Mouse (Mus musculus) layer of hippocampus, adult 2 months (tissue): ENCODE measurements around the gene Ndufb3. TPM values are rescaled to one million over a fixed set of nuclear protein-coding genes. Genes with fewer than 3 reads are reported as not detected.
"Not testable (repeated sequence)": the region's sequence is repeated elsewhere in the genome, so short reads cannot be mapped to it uniquely, and the experiment has no call there.

Experiments used
- DNase-seq, 2 experiments: peaks; one replicate each; pipeline ENCODE4 v3.0.0; 2022; ENCODE audit warnings: low spot score in 2 of 2
- H3K27ac ChIP-seq: fragments of 200-600 bp; 2 replicates; pipeline ENCODE4 v1.8.1; 2022
- H3K4me3 ChIP-seq: fragments of 200-600 bp; 2 replicates; pipeline ENCODE4 v1.8.1; 2022; ENCODE audit warnings: mild to moderate bottlenecking
- CTCF ChIP-seq: fragments of 200-600 bp; conservative IDR thresholded peaks from 2 replicates; pipeline ENCODE4 v1.8.1; 2022; ENCODE audit warnings: antibody characterized with exemption, mild to moderate bottlenecking, moderate library complexity
- total RNA-seq, 2 experiments: library from RNA; stranded (reverse); gene quantifications; 2 replicates each; pipeline ENCODE4 v1.2.3; 2021

Gene Ndufb3
- total RNA-seq, 2 experiments from 2014 or later: 109 to 111 TPM

GRCm38 (mm10) chr1:58587491-58587890, 1.3 kb downstream of the Ndufb3 start:
- peak overlapping the region; percentile 100 for H3K4me3 ChIP-seq
- no peak overlapping the region for H3K27ac ChIP-seq
- no peak for DNase-seq
- TF ChIP-seq CTCF: no peak

GRCm38 (mm10) chr1:58602681-58603080, 16.5 kb downstream of the Ndufb3 start:
- no peak for DNase-seq
- no peak for TF ChIP-seq CTCF
- Histone ChIP-seq H3K27ac (no peak overlapping the region), H3K4me3 (no peak overlapping the region)

GRCm38 (mm10) chr1:58603738-58604137, 17.6 kb downstream of the Ndufb3 start:
- no peak for TF ChIP-seq CTCF
- DNase-seq: no peak
- no peak overlapping the region for H3K27ac ChIP-seq
- no peak overlapping the region for H3K4me3 ChIP-seq

- not testable (repeated sequence) for H3K4me3 ChIP-seq, H3K27ac ChIP-seq, DNase-seq
Measured at GRCm38 (mm10) chr1:58609591-58609990, 23.4 kb downstream of the Ndufb3 start.

GRCm38 (mm10) chr1:58610166-58610565, 24.0 kb downstream of the Ndufb3 start:
- Histone ChIP-seq H3K4me3 (no peak overlapping the region), H3K27ac (no peak overlapping the region)
- DNase-seq: no peak
- TF ChIP-seq CTCF: no peak

- DNase-seq: no peak
- no peak overlapping the region for H3K4me3 ChIP-seq
- no peak for TF ChIP-seq CTCF
- no peak overlapping the region for H3K27ac ChIP-seq
Measured at GRCm38 (mm10) chr1:58610611-58611010, 24.4 kb downstream of the Ndufb3 start.

GRCm38 (mm10) chr1:58613786-58614185, 27.6 kb downstream of the Ndufb3 start:
- Histone ChIP-seq H3K27ac (no peak overlapping the region), H3K4me3 (no peak overlapping the region)
- peak in 1 of 2 experiments; percentile 15 for DNase-seq
- TF ChIP-seq CTCF: no peak

- DNase-seq: peak; percentile 29 to 33
- H3K4me3 ChIP-seq: no peak overlapping the region
- H3K27ac ChIP-seq: no peak overlapping the region; the same call in 1 of the 2 replicates
- TF ChIP-seq CTCF: no peak
Measured at GRCm38 (mm10) chr1:58614424-58614823, 28.2 kb downstream of the Ndufb3 start.

- Histone ChIP-seq H3K27ac (no peak overlapping the region; the same call in 1 of the 2 replicates), H3K4me3 (no peak overlapping the region)
- TF ChIP-seq CTCF: no peak
- no peak for DNase-seq
Measured at GRCm38 (mm10) chr1:58615146-58615545, 29.0 kb downstream of the Ndufb3 start.

- Histone ChIP-seq H3K27ac (peak overlapping the region; percentile 62), H3K4me3 (no peak overlapping the region)
- TF ChIP-seq CTCF: no peak
- no peak for DNase-seq
Measured at GRCm38 (mm10) chr1:58616176-58616575, 30.0 kb downstream of the Ndufb3 start.

- TF ChIP-seq CTCF: no peak
- no peak overlapping the region for H3K4me3 ChIP-seq
- peak in 1 of 2 experiments; percentile 29 for DNase-seq
- peak overlapping the region; percentile 62 for H3K27ac ChIP-seq
Measured at GRCm38 (mm10) chr1:58617076-58617475, 30.9 kb downstream of the Ndufb3 start.

- Histone ChIP-seq H3K4me3 (no peak overlapping the region), H3K27ac (peak overlapping the region; percentile 62)
- no peak for TF ChIP-seq CTCF
- DNase-seq: no peak
Measured at GRCm38 (mm10) chr1:58617978-58618668, 31.9 kb downstream of the Ndufb3 start.

GRCm38 (mm10) chr1:58618766-58619165, 32.6 kb downstream of the Ndufb3 start:
- peak; percentile 52 for TF ChIP-seq CTCF
- no peak for DNase-seq
- Histone ChIP-seq H3K4me3 (no peak overlapping the region), H3K27ac (peak overlapping the region; percentile 62)

GRCm38 (mm10) chr1:58621251-58621650, 35.1 kb downstream of the Ndufb3 start:
- DNase-seq: no peak
- no peak for TF ChIP-seq CTCF
- Histone ChIP-seq H3K27ac (peak overlapping the region; percentile 82; the same call in 1 of the 2 replicates), H3K4me3 (no peak overlapping the region)
